Mouse (Mus musculus): ENCODE data around the gene Nfib. TPM values are rescaled to one million over a fixed set of nuclear protein-coding genes. Genes with fewer than 3 reads are reported as not detected.
A peak's percentile ranks its signal among the peaks of the same experiment; 100 is the strongest.

Gene Nfib
- polyA plus RNA-seq, 1 experiment, result 7.7 TPM

- no peaks in the 10 kb centered on the region for H3K27me3 ChIP-seq (ENCODE audit: control insufficient read depth, insufficient read depth, insufficient read length)
- peak overlapping the region; percentile 10 for H3K4me2 ChIP-seq (ENCODE audit: low read depth)
- H3ac ChIP-seq (ENCODE audit: control insufficient read depth, insufficient read length), result no peak overlapping the region
- no peaks in the 10 kb centered on the region for H3K79me2 ChIP-seq (ENCODE audit: control insufficient read depth, insufficient read depth)
- H3K4me3 ChIP-seq, result no peak overlapping the region
- no peaks in the 10 kb centered on the region for H3K36me3 ChIP-seq (ENCODE audit: control insufficient read depth, insufficient read depth)
- no peak for TF ChIP-seq POLR2AphosphoS2 (IDR thresholded peaks at IDR 0.05; ENCODE audit: insufficient read length, low read depth)
- no peak for TF ChIP-seq MYOD1 (IDR thresholded peaks at IDR 0.05; ENCODE audit: control insufficient read depth in 1 of 3, insufficient read length in 2 of 3, low read depth in 2 of 3)
- TF ChIP-seq E2F4 (IDR thresholded peaks at IDR 0.05; ENCODE audit: insufficient read depth), result no peak
- TF ChIP-seq CEBPB (IDR thresholded peaks at IDR 0.05; ENCODE audit: insufficient read depth, poor library complexity, severe bottlenecking), result no peak
- no peak for TF ChIP-seq USF1 (IDR thresholded peaks at IDR 0.05; ENCODE audit: low read depth)
- TF ChIP-seq MAX (IDR thresholded peaks at IDR 0.05; ENCODE audit: low read depth), result no peak
- no peak for TF ChIP-seq POLR2A (IDR thresholded peaks at IDR 0.05; ENCODE audit: insufficient read length, low read depth)
- no peak for TF ChIP-seq REST (IDR thresholded peaks at IDR 0.05; ENCODE audit: insufficient read depth, insufficient read length)
- TF ChIP-seq MYOG (IDR thresholded peaks at IDR 0.05; ENCODE audit: control insufficient read depth in 1 of 3, insufficient read depth in 1 of 3, insufficient read length in 2 of 3, low read depth in 2 of 3), result no peak
- TF ChIP-seq TCF12 (IDR thresholded peaks at IDR 0.05; ENCODE audit: insufficient read depth, poor library complexity, severe bottlenecking), result no peak
- TF ChIP-seq SRF (IDR thresholded peaks at IDR 0.05; ENCODE audit: control insufficient read depth, insufficient read length, low read depth), result no peak
- no peak for TF ChIP-seq TCF3 (IDR thresholded peaks at IDR 0.05; ENCODE audit: insufficient read length, low read depth)
Measured at GRCm38 (mm10) chr4:82552238-82552637, 153.3 kb downstream of the Nfib start.

GRCm38 (mm10) chr4:82549762-82550380, 155.7 kb downstream of the Nfib start:
- Histone ChIP-seq H3K4me2 (ENCODE audit: low read depth) (peak overlapping the region; percentile 67), H3K79me2 (ENCODE audit: control insufficient read depth, insufficient read depth) (no peaks in the 10 kb centered on the region), H3K4me3 (no peak overlapping the region), H3K27me3 (ENCODE audit: control insufficient read depth, insufficient read depth, insufficient read length) (no peaks in the 10 kb centered on the region), H3ac (ENCODE audit: control insufficient read depth, insufficient read length) (no peak overlapping the region), H3K36me3 (ENCODE audit: control insufficient read depth, insufficient read depth) (no peaks in the 10 kb centered on the region)
- TF ChIP-seq POLR2AphosphoS2 (IDR thresholded peaks at IDR 0.05; ENCODE audit: insufficient read length, low read depth) (no peak), MYOG (IDR thresholded peaks at IDR 0.05; ENCODE audit: control insufficient read depth in 1 of 3, insufficient read depth in 1 of 3, insufficient read length in 2 of 3, low read depth in 2 of 3) (no peak), POLR2A (IDR thresholded peaks at IDR 0.05; ENCODE audit: insufficient read length, low read depth) (no peak), SRF (IDR thresholded peaks at IDR 0.05; ENCODE audit: control insufficient read depth, insufficient read length, low read depth) (no peak), USF1 (IDR thresholded peaks at IDR 0.05; ENCODE audit: low read depth) (no peak), REST (IDR thresholded peaks at IDR 0.05; ENCODE audit: insufficient read depth, insufficient read length) (no peak), CEBPB (IDR thresholded peaks at IDR 0.05; ENCODE audit: insufficient read depth, poor library complexity, severe bottlenecking) (no peak), MAX (IDR thresholded peaks at IDR 0.05; ENCODE audit: low read depth) (no peak)

GRCm38 (mm10) chr4:82548247-82548646, 157.3 kb downstream of the Nfib start:
- Histone ChIP-seq H3K4me3 (no peak overlapping the region), H3ac (ENCODE audit: control insufficient read depth, insufficient read length) (no peak overlapping the region), H3K27me3 (ENCODE audit: control insufficient read depth, insufficient read depth, insufficient read length) (no peaks in the 10 kb centered on the region), H3K36me3 (ENCODE audit: control insufficient read depth, insufficient read depth) (no peaks in the 10 kb centered on the region), H3K79me2 (ENCODE audit: control insufficient read depth, insufficient read depth) (no peaks in the 10 kb centered on the region), H3K4me2 (ENCODE audit: low read depth) (no peak overlapping the region)
- TF ChIP-seq MYOD1 (IDR thresholded peaks at IDR 0.05; ENCODE audit: control insufficient read depth in 1 of 3, insufficient read length in 2 of 3, low read depth in 2 of 3) (peak in 1 of 3 experiments; percentile 67), POLR2AphosphoS2 (IDR thresholded peaks at IDR 0.05; ENCODE audit: insufficient read length, low read depth) (no peak), MYOG (IDR thresholded peaks at IDR 0.05; ENCODE audit: control insufficient read depth in 1 of 3, insufficient read depth in 1 of 3, insufficient read length in 2 of 3, low read depth in 2 of 3) (peak in 1 of 3 experiments; percentile 78), CEBPB (IDR thresholded peaks at IDR 0.05; ENCODE audit: insufficient read depth, poor library complexity, severe bottlenecking) (no peak), TCF12 (IDR thresholded peaks at IDR 0.05; ENCODE audit: insufficient read depth, poor library complexity, severe bottlenecking) (peak; percentile 4)

- TF ChIP-seq POLR2A (IDR thresholded peaks at IDR 0.05; ENCODE audit: insufficient read length, low read depth), result no peak
- TF ChIP-seq MAX (IDR thresholded peaks at IDR 0.05; ENCODE audit: low read depth), result no peak
- no peak for TF ChIP-seq SRF (IDR thresholded peaks at IDR 0.05; ENCODE audit: control insufficient read depth, insufficient read length, low read depth)
- no peak for TF ChIP-seq E2F4 (IDR thresholded peaks at IDR 0.05; ENCODE audit: insufficient read depth)
- TF ChIP-seq MYOD1 (IDR thresholded peaks at IDR 0.05; ENCODE audit: control insufficient read depth in 1 of 3, insufficient read length in 2 of 3, low read depth in 2 of 3), result no peak
- TF ChIP-seq POLR2AphosphoS2 (IDR thresholded peaks at IDR 0.05; ENCODE audit: insufficient read length, low read depth), result no peak
- TF ChIP-seq USF1 (IDR thresholded peaks at IDR 0.05; ENCODE audit: low read depth), result no peak
- TF ChIP-seq TCF12 (IDR thresholded peaks at IDR 0.05; ENCODE audit: insufficient read depth, poor library complexity, severe bottlenecking), result no peak
- TF ChIP-seq CEBPB (IDR thresholded peaks at IDR 0.05; ENCODE audit: insufficient read depth, poor library complexity, severe bottlenecking), result no peak
- no peak for TF ChIP-seq REST (IDR thresholded peaks at IDR 0.05; ENCODE audit: insufficient read depth, insufficient read length)
- no peak for TF ChIP-seq MYOG (IDR thresholded peaks at IDR 0.05; ENCODE audit: control insufficient read depth in 1 of 3, insufficient read depth in 1 of 3, insufficient read length in 2 of 3, low read depth in 2 of 3)
- TF ChIP-seq TCF3 (IDR thresholded peaks at IDR 0.05; ENCODE audit: insufficient read length, low read depth), result no peak
- no peaks in the 10 kb centered on the region for H3K79me2 ChIP-seq (ENCODE audit: control insufficient read depth, insufficient read depth)
- no peaks in the 10 kb centered on the region for H3K36me3 ChIP-seq (ENCODE audit: control insufficient read depth, insufficient read depth)
- H3K27me3 ChIP-seq (ENCODE audit: control insufficient read depth, insufficient read depth, insufficient read length), result no peaks in the 10 kb centered on the region
- H3K4me2 ChIP-seq (ENCODE audit: low read depth), result no peak overlapping the region
- H3K4me3 ChIP-seq, result no peak overlapping the region
- no peak overlapping the region for H3ac ChIP-seq (ENCODE audit: control insufficient read depth, insufficient read length)
Measured at GRCm38 (mm10) chr4:82543936-82544335, 161.6 kb downstream of the Nfib start.

GRCm38 (mm10) chr4:82543398-82543740, 162.2 kb downstream of the Nfib start:
- Histone ChIP-seq H3K4me2 (ENCODE audit: low read depth) (no peak overlapping the region), H3K27me3 (ENCODE audit: control insufficient read depth, insufficient read depth, insufficient read length) (no peaks in the 10 kb centered on the region), H3K36me3 (ENCODE audit: control insufficient read depth, insufficient read depth) (no peaks in the 10 kb centered on the region), H3ac (ENCODE audit: control insufficient read depth, insufficient read length) (no peak overlapping the region), H3K79me2 (ENCODE audit: control insufficient read depth, insufficient read depth) (no peaks in the 10 kb centered on the region), H3K4me3 (no peak overlapping the region)
- TF ChIP-seq USF1 (IDR thresholded peaks at IDR 0.05; ENCODE audit: low read depth), result no peak
- no peak for TF ChIP-seq TCF12 (IDR thresholded peaks at IDR 0.05; ENCODE audit: insufficient read depth, poor library complexity, severe bottlenecking)

Measured in myocyte (in vitro differentiated cells).